Mouse (Mus musculus) granulocyte monocyte progenitor cell, adult 5-6 weeks (primary cell): Measurements from ENCODE around the gene Kcnd1. TPM values are rescaled to one million over a fixed set of nuclear protein-coding genes. Genes with fewer than 3 reads are reported as not detected.
"Not testable (repeated sequence)": the region's sequence is repeated elsewhere in the genome, so short reads cannot be mapped to it uniquely, and the experiment has no call there.

Experiments
- ATAC-seq: replicated peaks from 2 replicates; pipeline ENCODE4 v1.8.0; 2016; ENCODE audit warnings: mild to moderate bottlenecking, moderate TSS enrichment, inconsistent platforms; ENCODE audit not compliant: poor library complexity, severe bottlenecking
- total RNA-seq, 2 experiments: library from RNA; stranded (forward) in 1 of 2; stranded (reverse) in 1 of 2; fragments of 200-712, 200-1000 nt in 1 of 2; fragments of >200 nt in 1 of 2; fragmentation: Nextera tagmentation in 1 of 2; gene quantifications; 2 replicates each; pipeline ENCODE4 v1.2.3; 2014 to 2017

Gene Kcnd1
- 0.32 and 2.5 TPM in 2 replicates for total RNA-seq (2014; fragmentation: Nextera tagmentation)
- total RNA-seq (2017), result 0.31 TPM in 1 of 2 replicates, not detected in the other

DNA sequence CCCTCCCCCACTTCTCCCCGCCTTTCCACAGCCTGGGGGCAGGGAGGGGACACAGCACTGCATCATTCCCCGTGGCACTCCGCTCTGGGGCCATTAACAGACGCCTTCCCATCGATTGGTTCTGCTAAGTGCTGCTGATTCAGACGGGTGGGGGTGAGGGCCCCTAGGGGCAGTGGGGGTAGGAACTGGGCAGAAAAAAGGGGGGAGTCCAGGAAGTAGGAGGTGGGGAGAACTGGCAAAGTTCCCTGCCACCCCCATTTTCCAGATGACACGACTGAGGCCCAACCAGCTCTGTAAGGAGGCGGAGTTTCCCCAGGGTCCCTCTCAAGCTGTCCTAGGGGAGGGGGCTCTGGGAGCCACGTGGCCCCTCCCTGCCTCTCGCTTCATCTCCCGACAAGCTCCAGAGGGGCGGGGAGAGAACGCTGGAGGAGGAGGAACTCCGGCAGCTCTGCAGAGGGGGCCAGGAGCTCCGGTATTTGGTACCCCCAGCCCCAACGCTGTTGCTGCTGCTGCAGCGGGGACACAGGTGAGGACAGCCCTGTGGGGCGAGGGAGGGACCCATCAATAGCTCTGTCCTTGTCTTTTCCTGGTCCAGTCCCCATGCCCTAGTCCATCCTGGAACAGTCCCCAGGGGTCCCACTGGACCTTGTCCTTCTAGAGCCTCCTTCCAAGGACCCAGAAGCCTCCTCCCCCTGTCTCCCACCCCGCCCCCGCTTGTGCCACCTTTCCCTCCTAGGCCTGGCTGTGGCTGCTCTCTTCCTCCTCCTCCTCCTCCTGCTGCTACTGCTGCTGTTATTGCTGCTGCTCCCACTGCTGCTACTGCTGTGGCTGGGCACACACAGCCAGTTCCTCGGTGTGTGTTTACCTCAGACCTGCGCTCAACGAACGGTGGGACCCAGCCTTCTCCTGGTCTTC, at the start of gene Kcnd1:
Kcnd1 (plus strand) TSS at position 425 of the 915 bp plus-strand sequence.
- 0 out of 2 replicates have a peak, but pooled peaks have one; percentile 37 for ATAC-seq

- no peak for ATAC-seq
Observed at GRCm38 (mm10) chrX:7772766-7773165, 49.3 kb upstream of the Kcnd1 start.

DNA sequence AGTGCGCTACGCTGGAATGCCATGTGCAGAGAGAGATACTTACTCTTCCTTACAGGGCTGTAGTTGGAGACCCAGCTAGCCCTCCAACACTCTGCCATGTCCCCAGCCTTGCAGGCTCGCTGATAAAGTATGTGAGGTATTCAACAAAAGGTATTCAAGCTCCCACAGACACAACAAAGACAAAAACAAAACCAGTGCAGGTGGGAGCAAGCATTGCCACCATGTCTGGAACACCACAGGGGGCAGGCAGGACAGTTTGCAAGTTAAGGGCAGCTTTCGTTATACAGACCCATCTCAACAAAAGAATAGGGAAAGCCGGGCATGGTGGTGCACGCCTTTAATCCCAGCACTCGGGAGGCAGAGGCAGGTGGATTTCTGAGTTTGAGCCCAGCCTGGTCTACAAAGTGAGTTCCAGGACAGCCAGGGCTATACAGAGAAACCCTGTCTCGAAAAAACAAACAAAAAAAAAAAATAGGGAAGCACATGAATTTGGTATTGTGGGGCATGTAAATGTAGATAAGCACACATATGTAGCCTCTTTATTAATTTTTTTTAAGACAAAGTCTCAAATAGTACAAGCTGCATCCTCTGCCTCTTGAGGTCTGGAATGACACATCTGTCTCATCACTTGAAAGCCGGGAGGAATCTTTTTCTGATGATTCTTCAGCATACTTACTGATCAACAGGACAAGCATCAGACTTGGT, 46.4 kb upstream of the Kcnd1 start:
- ATAC-seq, result no peak

DNA sequence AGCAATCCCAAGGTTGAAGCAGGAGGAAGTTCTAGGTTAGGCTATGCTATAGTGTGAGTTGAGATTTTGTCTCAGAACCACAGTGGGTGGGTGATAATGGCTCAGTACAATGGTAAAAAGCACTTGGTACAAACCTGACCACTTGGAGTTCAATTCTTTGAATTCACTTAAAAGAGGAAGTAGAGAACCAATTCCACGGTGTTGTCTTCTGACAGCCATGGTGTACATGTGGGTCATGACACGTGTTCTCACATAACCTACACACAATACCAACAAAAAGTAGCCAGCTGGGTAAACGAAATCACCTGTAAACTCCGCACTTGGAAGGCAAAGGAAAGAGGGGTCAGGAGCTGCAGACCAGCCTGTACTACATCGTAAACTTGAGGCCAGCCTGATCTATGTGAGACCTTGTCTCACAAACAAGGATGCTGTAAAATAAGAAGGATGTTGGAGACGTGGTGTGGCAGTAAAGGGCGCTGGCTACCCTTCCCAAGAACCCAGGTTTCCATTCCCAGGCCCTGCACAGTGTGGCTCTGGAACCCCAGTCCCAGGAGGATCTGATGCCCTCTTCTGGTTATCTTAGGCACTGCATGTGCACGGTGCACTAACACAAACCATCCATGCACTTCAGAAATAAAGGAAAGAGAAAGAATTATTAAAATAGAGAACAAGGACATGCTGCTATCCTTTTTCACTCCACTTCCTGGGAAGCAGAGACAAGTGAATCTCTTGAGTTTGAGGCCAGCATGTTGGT, 45.6 kb upstream of the Kcnd1 start:
- ATAC-seq, result peak; percentile 88

DNA sequence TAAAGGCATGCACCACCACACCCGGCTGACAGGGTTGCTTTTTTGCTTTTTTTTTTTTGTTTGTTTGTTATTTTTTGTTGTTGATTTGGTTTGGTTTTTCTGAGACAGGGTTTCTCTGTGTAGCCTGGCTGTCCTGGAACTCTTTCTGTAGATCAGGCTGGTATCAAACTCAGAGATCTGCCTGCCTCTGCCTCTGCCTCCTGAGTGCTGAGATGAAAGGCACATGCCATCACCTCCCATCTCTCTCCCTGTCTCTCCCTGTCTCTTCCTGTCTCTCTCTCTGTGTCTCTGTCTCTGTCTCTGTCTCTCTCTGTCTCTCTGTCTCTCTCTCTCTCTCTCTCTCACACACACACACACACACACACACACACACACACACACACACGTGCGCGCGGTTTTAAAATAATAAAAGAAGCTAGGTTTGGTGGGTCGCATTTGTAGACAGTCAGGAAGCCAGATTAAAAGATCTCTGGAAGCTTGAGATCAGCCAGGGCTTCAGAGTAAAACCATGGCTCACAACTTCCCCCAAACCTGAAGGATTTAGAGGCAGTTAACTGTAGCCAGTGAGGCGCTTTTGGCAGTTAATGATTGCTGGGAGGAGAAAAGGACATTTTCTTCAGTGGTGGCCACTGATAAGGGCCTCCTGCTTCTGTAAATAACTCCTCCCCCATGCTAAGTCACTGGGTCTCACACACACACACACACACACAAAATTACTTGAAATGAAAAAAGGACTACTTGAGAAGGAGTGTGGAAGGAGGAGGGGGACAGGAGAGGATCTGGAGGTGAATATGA, 43.4 kb upstream of the Kcnd1 start:
- no peak for ATAC-seq

DNA sequence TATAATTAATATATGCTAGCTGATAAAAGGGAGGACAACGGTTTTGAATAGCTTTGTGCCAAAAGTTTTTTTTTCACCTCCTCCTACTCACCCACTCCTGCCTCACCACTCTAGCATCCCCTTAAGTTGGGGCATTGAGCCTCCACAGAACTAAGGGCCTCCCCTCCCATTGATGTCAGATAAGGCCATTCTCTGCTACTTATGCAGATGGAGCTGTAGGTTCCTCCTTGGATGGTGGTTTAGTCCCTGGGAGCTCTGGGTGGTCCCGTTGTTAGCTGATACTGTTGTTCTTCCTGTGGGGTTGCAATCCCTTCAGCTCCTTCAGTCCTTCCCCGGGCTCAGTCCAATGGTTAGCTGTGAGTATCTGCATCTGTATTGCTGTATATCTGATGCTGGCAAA, 42.8 kb upstream of the Kcnd1 start:
- no peak for ATAC-seq

DNA sequence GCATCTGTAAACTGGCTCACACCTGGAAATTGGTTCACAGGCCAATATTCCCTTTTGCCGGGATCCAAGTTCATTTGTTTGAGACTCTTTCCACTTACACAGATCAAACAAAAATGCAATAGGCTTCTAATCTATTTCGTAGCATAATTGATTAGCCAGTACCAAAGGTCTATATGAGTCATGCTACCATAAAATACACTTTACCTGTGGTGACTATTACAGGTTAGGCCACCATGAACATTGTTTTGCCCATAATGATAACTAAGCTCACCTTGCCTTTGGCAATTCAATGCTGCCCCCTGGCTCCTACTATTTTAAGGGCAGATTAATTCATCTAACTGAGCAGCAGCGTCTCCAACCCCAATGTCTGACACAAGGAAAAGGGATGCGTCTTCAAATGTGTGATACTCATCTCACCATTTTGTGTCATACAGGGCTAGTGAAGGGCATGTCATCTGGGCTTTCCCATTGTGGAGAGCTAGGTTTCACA, 39.4 kb upstream of the Kcnd1 start:
- no peak for ATAC-seq

DNA sequence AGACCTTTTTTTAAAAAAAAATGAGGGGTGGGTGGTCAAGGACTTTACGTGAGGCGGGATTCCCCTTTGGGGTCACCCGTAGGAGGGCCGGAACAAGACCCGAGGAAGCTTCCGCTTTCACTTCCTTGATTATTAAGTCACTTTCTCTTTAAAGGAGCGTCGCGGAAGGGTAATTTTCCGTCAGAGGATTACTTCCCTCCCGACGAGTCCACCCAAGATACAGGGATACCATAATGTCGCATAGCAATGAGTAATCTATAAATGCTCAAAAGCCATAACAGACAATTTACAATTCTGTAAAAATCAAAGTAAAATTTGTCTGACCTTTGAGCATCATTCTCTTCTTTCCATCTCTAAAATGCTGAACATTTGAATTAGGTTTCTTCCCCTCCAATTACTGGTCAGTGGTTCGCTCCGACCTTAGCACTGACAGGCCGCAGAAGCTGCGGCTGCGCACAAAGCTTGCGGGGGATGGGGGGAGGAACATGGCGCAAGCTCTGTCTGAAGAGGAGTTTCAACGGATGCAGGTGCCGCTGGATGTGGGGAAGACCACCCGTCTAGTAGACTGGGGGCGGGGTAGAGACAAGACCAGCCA, 32.5 kb upstream of the Kcnd1 start, which contains the start of gene Gripap1:
Gripap1 (plus strand) TSS at position 224 of the 595 bp plus-strand sequence.
- ATAC-seq, result peak; percentile 92

DNA sequence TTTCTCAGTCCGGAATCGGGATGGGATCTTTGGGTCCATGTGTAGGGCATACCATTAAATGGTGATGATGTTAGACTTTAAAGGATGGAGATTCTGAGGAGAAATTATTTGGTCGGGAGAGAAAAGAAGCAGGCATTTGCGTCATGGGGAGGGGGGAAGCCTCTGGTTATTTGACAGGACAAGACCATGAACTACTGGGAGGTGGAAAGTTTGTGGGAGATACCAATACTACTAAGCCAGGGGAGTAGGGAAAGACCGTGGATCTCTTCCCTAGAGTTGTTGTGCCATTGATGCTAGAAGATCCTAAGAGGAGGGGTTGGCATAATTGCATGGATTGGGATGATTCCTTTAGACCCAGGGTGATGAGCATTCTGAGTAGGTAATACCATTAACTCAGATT, 31.8 kb upstream of the Kcnd1 start:
- ATAC-seq, result no peak

DNA sequence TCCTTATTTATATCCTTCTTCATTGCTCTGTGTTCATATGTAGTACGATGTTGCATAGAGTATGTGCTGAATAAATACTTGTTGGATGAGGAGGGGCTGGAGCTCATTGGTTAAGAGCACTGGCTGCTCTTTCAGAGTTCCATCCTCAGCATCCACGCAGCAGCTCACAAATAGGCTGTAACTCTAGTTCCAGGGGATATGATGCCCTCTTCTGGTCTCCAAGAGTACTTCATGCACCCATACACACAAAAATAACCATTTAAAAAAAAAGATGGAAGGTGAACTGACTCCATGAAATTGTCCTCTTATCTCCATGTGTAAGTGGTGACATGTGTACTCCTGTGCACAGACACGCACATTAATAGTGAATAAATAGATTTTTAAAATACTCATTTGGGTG, 28.7 kb upstream of the Kcnd1 start:
- ATAC-seq, result 0 out of 2 replicates have a peak, but pooled peaks have one; percentile 25

DNA sequence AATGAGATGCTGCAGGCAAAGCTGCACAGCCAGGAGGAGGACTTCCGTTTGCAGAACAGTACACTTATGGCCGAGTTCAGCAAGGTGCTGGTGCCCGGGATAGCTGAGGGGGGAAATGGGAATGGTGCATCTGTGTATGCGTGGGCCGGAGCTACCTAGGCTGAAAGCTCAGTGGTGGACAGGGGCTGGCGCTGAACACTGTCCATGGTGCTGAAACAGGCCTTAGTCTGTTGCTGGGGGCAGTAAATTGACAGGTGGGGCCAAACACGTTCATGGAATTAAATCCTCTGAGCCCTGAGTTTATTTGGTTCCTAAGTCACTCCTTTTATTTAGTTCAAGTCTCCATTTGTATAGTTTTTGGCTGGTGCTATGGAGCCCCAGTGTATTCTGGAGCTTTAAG, 27.1 kb upstream of the Kcnd1 start:
- ATAC-seq, result 0 out of 2 replicates have a peak, but pooled peaks have one; percentile 44

- ATAC-seq, result no peak
Observed at GRCm38 (mm10) chrX:7797327-7797726, 24.8 kb upstream of the Kcnd1 start.

DNA sequence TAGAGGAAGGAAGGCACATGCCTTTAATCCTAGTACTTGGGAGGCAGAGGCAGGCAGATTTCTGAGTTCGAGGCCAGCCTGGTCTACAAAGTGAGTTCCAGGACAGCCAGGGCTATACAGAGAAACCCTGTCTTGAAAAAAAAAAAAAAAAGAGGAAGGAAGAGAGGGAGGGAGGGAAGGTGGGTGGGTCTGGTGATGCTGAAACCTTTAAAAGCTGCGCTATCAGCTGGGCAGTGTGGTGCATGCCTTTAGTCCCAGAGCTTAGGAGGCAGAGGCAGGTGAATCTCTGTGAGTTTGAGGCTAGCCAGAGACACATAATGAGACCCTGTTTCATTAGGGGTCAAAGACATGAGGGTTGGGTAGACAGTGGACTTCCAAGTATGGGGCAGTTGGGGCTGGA, 19.9 kb upstream of the Kcnd1 start:
- not testable (repeated sequence) for ATAC-seq

DNA sequence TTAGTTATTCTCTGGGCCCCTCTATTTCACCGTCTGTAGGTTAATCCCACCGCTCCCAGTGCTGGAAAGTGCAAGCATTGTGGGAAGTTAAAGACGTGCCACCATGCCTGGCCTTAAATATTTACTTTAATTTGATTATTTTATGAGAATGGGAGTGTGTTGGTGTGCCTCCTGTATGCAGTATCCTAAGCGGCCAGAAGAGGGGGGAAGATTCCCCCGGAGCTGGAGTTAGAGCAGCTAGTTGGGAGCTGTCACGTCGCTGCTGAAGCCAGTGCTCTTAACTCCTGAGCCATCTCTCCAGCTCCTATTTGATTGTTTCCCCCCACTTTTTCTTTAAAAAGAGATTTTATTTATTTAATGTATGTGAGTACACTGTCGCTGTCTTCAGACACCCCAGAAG, 7.1 kb upstream of the Kcnd1 start:
- peak; percentile 65; the same call in 1 of the 2 replicates for ATAC-seq

DNA sequence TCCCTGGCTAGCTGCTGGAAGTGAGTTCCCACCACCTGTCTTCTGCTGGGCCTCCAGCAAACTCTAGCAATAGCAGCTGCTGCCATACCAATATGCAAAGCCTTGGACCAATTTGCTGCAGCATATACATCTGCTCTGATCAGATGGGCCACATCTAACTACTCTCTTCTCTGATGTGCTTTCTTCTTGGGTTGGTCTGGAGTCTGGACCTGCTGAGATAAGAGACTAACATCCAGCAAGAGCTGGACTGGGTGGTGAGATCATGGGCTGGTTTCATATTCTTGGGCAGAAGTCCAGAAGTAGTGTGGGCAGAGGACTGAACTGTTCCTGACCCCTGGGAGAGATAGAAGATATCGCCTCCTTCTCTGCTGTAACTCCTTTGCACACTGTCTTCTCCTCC, 15.1 kb downstream of the Kcnd1 start:
- ATAC-seq, result no peak

DNA sequence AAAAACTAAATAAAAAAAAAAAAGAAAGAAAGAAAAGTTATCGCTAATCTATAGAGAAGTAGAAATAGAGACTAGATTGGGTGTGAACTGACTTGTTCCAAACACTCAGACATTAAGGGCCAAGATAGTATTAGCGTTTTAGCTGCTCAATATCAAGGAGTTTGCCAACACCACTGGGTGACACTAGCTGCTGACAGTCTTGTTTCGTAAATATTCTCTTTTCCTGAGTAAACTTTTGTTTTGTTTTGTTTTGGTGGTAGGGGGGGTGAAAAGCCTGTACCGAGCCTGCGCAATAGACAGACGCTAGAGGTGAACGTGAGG, 18.7 kb downstream of the Kcnd1 start:
- no peak for ATAC-seq

DNA sequence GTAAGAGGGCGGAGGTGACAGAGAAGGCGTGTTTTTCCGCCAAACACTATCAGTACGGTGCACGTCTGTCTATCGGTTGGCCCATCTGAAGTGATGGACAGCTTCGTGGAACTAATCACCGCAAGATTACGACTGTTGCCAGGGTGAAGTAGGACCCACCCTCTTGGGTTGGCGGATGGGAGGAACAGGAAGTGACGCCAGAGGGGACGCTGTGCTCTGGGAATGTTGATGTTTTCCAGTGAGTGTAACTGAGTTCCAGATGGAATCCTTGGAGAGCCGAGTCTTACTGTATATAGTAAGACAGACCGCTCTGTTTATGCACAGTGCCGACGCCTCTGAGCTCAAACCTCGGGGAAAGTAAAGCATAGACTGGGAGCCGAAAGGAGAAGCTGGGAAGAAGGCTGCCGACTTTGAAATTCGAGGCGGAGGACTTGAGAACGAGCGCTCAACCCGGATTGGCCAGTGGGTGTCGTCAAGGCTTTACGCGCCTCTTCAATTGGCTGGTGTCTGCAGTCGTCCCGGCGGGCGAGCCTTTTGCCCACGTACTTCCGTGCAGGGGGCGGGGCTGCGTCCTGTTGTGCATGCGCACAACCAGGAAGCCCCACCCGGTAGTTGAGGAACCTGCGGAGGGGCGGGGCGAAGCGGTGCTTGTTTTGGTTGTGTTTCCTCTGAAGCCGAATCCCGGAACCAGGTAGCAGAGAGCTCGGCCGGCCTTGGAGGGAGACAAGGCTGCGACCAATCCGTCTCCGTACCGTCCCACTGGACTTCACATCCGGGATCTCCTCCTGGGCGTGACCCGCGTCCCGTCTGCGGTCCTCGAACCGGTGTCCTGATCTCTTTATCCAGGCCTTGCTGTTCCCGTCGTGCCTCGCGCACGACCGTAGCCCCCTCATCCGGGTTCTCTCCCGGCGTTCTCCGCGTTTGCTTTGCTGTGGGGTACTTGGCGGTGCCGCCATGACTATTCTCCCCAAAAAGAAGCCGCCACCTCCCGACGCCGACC, 19.4 kb downstream of the Kcnd1 start, which contains the start of gene Otud5:
Otud5 (plus strand) TSS at position 202 of the 1,000 bp plus-strand sequence.
- peak; percentile 79 for ATAC-seq

GRCm38 (mm10) chrX:7842318-7842717, 20.2 kb downstream of the Kcnd1 start:
- ATAC-seq, result no peak
